Mouse (Mus musculus): Measurements from ENCODE around the gene Sult2a5.

Gene Sult2a5

DNA sequence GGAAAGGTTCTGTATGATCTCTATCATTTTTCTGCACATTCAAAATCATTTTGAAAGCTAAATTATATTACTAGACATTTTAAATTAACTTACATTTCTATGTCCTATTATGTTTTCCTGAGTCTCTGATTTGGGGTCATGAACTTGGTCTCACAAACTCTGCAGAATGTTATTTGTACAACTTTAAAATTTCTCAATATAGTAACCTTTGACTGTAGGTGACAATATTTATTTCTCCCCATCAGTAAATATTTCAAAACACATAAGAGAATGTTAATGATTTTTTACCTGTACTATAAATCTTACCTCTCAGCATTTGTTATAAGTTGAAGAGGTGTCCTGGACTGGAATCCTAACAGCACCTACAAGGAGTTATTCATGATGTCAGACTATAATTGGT lies at the start of gene Sult2a5:
Sult2a5 (plus strand) TSS at position 301 of the 400 bp plus-strand sequence.
- TF ChIP-seq NANOG (IDR thresholded peaks at IDR 0.05; ENCODE audit: borderline replicate concordance, low read length) (no peak), POU5F1 (IDR thresholded peaks at IDR 0.05; ENCODE audit: borderline replicate concordance, low read length) (no peak), CTCF (conservative IDR thresholded peaks at IDR 0.05; ENCODE audit: low read length) (no peak)
- H3K9me3 ChIP-seq (ENCODE audit: low read length) = peaks cover 13% of the 10 kb centered on the region
- H3K4me1 ChIP-seq (replicated peaks; ENCODE audit: low read depth, low read length) = no peaks in the 10 kb centered on the region
- no peaks in the 10 kb centered on the region for H3K36me3 ChIP-seq (ENCODE audit: insufficient read depth, low read length)
- no peak within 1 kb of the TSS for H3K4me3 ChIP-seq (replicated peaks; ENCODE audit: low read length)
- no peaks in the 10 kb centered on the region for H3K27me3 ChIP-seq (ENCODE audit: insufficient read depth, low read length)

All from E14TG2a.4 (cell line).